Comparison of ENCODE assay signal across 1 mouse cellular context in the genomic region with DNA sequence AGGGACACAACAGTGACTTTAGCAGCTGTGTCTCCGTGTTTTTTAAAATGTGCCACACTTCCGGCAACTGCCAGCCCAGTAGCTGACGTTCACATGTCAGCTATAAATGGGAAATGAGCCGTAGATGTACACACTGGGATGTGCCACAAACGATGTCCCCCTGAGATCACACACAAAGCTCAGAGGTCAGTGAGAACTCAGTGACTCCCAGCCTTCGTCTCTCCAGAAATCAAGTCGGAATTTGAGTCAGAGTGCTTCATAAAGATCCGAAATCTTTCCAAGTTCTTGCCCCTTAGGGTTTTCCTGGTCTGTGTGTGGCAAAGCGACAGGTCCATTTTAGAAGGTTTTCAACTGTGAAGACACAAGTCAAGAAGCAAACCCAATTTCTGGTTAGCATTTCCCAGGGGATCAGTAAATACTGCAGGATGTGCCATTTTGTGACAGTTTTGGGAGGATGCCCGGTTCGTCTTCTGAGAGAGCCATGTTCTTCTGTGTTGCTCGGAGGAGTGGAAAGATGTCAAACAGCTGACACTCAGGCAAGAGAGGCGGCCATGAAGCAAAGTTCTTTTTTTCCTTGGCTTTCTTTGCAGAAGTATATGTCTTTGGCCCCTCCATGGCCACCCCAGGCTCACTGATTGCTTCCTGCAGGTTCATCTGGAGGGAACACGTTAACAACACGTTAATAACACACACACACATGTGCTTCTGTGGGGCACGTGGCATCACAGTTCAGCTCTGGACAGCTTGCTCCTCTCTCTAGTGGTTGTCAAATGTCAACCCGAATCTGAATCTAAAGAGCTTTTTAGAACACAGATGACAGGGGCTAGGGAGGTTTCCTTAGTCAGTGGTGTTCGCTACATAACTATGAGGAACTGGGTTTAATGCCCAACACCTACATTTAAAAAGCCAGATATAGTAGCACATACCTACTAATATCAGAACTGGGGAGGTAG.
TF ChIP-seq lines count a peak whose summit lies in the region.

No protein-coding gene starts in this region.

TF ChIP-seq in myocyte, 11 proteins besides CTCF, POLR2A, EP300 and RAD21 (continued from another document):
- no peak for TF ChIP-seq MAX (IDR thresholded peaks at IDR 0.05; ENCODE audit: low read depth)
- TF ChIP-seq SRF (IDR thresholded peaks at IDR 0.05; ENCODE audit: control insufficient read depth, insufficient read length, low read depth): no peak
- no peak for TF ChIP-seq MYOD1 (IDR thresholded peaks at IDR 0.05; ENCODE audit: control insufficient read depth in 1 of 3, insufficient read length in 2 of 3, low read depth in 2 of 3)
